Mouse (Mus musculus): ENCODE data around the gene Adgrv1. TPM values are rescaled to one million over a fixed set of nuclear protein-coding genes. Genes with fewer than 3 reads are reported as not detected.
A peak's percentile ranks its signal among the peaks of the same experiment; 100 is the strongest.
"Not testable (repeated sequence)": the region's sequence is repeated elsewhere in the genome, so short reads cannot be mapped to it uniquely, and the experiment has no call there.

Gene Adgrv1
- total RNA-seq, 2 experiments from 2014 or later: 0.29 to 0.32 TPM

GRCm38 (mm10) chr13:81627861-81628260, 5.1 kb downstream of the Adgrv1 start:
- DNase-seq (ENCODE audit: low spot score in 2 of 2): not testable (repeated sequence)

GRCm38 (mm10) chr13:81610349-81610748, 22.6 kb downstream of the Adgrv1 start:
- no peak for DNase-seq (ENCODE audit: low spot score in 2 of 2)

GRCm38 (mm10) chr13:81606991-81607390, 26.0 kb downstream of the Adgrv1 start:
- no peak for DNase-seq (ENCODE audit: low spot score in 2 of 2)

- DNase-seq (ENCODE audit: low spot score in 2 of 2): no peak
Measured at GRCm38 (mm10) chr13:81596910-81597607, 35.9 kb downstream of the Adgrv1 start.

GRCm38 (mm10) chr13:81578692-81579091, 54.3 kb downstream of the Adgrv1 start:
- DNase-seq (ENCODE audit: low spot score in 2 of 2): no peak

- DNase-seq (ENCODE audit: low spot score in 2 of 2): peak in 1 of 2 experiments; percentile 17
Measured at GRCm38 (mm10) chr13:81570241-81570821, 62.6 kb downstream of the Adgrv1 start.

- no peak for DNase-seq (ENCODE audit: low spot score in 2 of 2)
Measured at GRCm38 (mm10) chr13:81550024-81550423, 82.9 kb downstream of the Adgrv1 start.

GRCm38 (mm10) chr13:81534916-81535315, 98.0 kb downstream of the Adgrv1 start:
- no peak for DNase-seq (ENCODE audit: low spot score in 2 of 2)

- DNase-seq (ENCODE audit: low spot score in 2 of 2): no peak
Measured at GRCm38 (mm10) chr13:81526687-81527086, 106.3 kb downstream of the Adgrv1 start.

- no peak for DNase-seq (ENCODE audit: low spot score in 2 of 2)
Measured at GRCm38 (mm10) chr13:81510142-81510541, 122.8 kb downstream of the Adgrv1 start.

- DNase-seq (ENCODE audit: low spot score in 2 of 2): no peak
Measured at GRCm38 (mm10) chr13:81497035-81497434, 135.9 kb downstream of the Adgrv1 start.

GRCm38 (mm10) chr13:81491971-81492370, 141.0 kb downstream of the Adgrv1 start:
- DNase-seq (ENCODE audit: low spot score in 2 of 2): no peak

GRCm38 (mm10) chr13:81486980-81487379, 146.0 kb downstream of the Adgrv1 start:
- no peak for DNase-seq (ENCODE audit: low spot score in 2 of 2)

- no peak for DNase-seq (ENCODE audit: low spot score in 2 of 2)
Measured at GRCm38 (mm10) chr13:81473750-81474149, 159.2 kb downstream of the Adgrv1 start.

- DNase-seq (ENCODE audit: low spot score in 2 of 2): no peak
Measured at GRCm38 (mm10) chr13:81466661-81467060, 166.3 kb downstream of the Adgrv1 start.

- no peak for DNase-seq (ENCODE audit: low spot score in 2 of 2)
Measured at GRCm38 (mm10) chr13:81465794-81466193, 167.2 kb downstream of the Adgrv1 start.

GRCm38 (mm10) chr13:81449630-81450029, 183.3 kb downstream of the Adgrv1 start:
- no peak for DNase-seq (ENCODE audit: low spot score in 2 of 2)

- DNase-seq (ENCODE audit: low spot score in 2 of 2): no peak
Measured at GRCm38 (mm10) chr13:81449198-81449597, 183.8 kb downstream of the Adgrv1 start.

GRCm38 (mm10) chr13:81441412-81441811, 191.5 kb downstream of the Adgrv1 start:
- no peak for DNase-seq (ENCODE audit: low spot score in 2 of 2)

GRCm38 (mm10) chr13:81439390-81440025, 193.4 kb downstream of the Adgrv1 start:
- peak; percentile 29 to 76 for DNase-seq (ENCODE audit: low spot score in 2 of 2)

GRCm38 (mm10) chr13:81437088-81437487, 195.9 kb downstream of the Adgrv1 start:
- DNase-seq (ENCODE audit: low spot score in 2 of 2): no peak

Data from gastrocnemius, postnatal 4 days (tissue).